Mouse (Mus musculus): Measurements from ENCODE around the gene Eif4g1.

The Eif4g1 gene

DNA sequence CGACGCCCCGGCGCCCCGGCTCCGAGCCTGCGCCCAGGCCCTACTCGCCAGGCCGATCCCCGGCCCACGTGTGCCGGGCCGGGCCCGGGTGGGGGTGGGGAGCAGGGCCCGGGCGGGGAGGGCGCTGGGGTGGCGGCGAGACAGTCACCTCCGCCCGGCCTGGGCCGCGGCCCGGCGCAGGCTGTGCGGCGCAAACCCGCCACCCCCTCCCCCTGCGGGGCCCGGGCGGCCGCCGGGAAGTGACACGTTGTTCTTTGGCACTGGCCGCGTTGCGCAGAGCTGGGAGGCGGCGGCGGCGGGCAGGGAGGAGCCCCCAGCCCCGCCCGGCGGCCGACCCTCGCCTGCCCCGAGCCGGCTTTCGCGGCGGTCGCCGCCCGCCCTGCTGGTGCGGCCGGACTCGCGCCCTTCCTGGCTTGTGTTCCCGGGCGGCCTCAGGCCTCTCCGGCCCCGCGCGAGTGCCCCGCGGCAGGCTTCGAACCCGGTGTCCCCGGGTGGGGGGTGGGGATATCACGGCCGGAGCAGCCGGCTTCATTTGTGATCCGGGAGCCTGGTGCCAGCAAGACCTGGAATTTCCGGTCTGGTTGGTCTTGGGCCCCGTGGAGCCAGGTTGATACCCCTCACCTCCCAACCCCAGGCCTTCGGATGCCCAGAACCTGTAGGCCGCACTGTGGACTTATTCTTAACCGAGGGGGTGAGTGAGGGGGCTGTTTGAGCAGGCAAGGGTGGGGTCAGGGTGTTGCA is 5.0 kb downstream of the Eif4g1 start:
- no peak for DNase-seq (ENCODE audit: low spot score)

DNA sequence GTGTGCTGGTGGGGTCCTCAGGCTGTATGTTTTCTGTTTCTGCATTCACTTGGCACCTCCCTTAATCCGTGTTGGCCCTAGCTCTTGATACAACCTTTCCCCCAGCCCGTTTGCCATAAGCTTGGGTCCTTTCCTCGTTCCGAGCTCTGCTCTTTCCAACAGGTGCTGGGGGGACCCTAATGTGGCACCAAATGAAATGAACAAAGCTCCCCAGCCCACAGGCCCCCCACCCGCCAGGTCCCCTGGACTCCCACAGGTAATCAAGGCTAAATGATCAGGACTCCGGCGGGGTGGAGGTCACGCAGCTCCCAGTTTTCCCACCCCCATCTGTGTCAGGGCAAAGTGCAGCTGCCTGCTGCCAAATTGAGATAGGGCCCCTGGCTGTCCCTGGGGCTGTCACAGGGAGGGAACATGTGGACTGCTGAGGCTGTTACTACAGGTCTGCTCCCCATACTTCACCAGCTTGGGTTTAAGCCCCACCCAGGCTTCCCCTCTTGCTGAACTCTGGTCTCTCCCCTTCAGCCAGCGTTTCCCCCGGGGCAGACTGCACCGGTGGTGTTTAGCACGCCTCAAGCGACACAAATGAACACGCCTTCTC is 5.7 kb downstream of the Eif4g1 start:
- peak; percentile 67 for DNase-seq (ENCODE audit: low spot score)

GRCm38 (mm10) chr16:20675213-20675612 is 7.1 kb downstream of the Eif4g1 start:
- DNase-seq (ENCODE audit: low spot score), result no peak

DNA sequence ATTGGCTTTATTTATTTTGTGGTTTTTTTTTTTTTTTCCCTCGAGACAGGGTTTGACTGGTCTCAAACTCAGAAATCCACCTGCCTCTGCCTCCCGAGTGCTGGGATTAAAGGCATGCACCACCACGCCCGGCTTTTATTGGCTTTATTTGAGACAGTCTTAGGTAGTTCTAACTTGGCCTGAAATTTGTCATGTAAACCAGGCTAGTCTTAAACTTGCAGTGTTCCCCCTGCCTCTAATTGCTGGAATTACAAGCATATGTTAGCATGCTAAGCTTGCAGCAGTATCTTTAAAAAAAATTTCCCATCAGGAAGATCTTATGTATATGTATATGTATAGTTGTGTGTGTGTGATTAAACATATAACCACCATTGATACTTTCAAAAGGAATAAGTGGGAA is 8.6 kb downstream of the Eif4g1 start:
- DNase-seq (ENCODE audit: low spot score), result no peak

DNA sequence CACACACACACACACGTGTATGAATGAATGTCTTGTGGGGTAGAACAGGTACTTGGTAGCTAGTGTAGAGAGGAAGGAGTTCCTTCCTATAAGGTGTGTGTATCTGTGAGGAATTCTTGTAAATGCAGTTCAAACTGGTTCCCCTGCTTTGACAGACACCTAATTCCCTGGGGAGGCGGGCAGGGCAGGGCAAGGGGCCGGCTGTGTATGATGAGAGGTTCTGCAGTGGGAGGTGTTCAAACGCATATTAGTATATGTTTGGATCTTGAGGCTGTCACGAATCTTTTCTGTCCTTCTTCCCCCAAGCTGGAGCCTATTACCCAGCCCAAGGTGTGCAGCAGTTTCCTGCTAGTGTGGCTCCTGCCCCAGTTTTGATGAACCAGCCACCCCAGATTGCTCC is 9.3 kb downstream of the Eif4g1 start:
- DNase-seq (ENCODE audit: low spot score), result no peak

GRCm38 (mm10) chr16:20677974-20678675 is 10.0 kb downstream of the Eif4g1 start:
- DNase-seq (ENCODE audit: low spot score), result peak; percentile 57

DNA sequence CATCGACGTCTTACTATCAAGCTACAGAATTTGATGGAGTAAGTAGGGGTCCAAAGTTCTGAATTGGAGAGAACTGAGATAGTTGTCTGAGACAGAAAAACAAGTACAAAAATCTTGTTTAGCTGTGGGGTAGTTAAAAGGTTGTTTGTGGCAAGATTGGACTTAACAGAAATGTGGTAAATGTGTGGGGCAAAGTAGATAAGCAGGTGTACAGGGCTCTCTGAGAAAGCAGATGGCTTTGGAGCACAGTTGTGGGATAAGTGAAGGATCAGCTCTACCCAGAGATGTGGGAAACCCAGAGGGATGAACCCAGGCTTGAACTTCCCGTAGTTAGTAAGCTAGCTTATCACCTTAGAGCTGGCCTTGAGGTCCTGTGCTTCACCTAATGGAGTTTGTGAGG is 22.7 kb downstream of the Eif4g1 start:
- DNase-seq (ENCODE audit: low spot score), result no peak

DNA sequence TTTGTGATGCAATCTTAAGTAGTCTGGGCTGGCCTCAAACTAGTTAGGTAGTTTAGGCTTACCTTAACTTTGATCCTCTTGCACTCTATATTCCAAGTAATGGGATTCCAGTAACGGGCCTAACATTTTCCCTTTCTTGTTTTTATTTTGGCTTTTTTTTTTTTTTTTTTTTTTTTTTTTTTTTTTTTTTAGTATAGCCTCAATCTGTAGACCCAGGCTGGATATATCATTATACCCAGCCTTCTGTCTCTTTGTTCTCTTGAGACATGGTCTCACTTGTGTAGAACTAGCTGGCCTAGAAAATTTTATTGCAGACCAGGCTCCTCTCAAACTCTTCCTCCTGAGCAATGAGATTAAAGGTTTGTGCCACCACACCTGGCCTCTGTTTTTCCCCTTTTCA is 23.5 kb downstream of the Eif4g1 start:
- DNase-seq (ENCODE audit: low spot score), result no peak

- DNase-seq (ENCODE audit: low spot score), result no peak
These were observed 24.3 kb downstream of the Eif4g1 start for GRCm38 (mm10) chr16:20692241-20692965.

DNA sequence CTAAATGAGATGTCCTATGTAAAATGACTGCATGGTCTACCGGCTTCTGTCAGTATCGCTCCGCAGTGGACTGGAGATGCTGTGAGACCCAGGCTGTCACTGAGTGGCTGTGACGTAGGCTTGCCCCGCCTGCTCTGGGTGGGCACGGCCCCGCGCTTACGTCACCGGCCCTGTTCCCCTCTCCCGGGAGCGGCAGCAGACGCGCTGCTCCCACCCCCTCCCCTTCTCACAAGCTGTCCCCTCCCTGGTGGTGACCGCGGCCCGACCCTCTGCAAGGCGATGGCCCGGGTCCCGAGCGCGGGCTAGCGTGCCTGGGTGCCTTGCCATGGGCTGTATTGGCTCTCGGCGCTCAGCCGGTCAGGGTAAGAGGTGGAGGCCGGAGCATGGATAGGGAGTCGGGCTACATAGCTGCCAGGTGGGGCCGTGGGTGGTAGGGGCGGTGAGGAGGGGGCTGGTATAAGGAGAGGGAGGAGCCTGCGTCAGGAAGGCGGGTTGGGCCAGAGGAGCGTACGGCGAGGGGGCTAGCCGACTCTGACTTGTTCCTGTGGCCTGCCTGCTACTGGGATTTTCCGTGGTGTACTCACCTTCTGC is 25.1 kb downstream of the Eif4g1 start, which contains the start of gene Fam131a:
Fam131a (plus strand) TSS at position 131 of the 591 bp plus-strand sequence.
- DNase-seq (ENCODE audit: low spot score), result peak; percentile 72

- no peak for DNase-seq (ENCODE audit: low spot score)
These were observed 26.7 kb downstream of the Eif4g1 start for GRCm38 (mm10) chr16:20694781-20695180.

GRCm38 (mm10) chr16:20695622-20696323 is 27.7 kb downstream of the Eif4g1 start:
- DNase-seq (ENCODE audit: low spot score), result no peak

- no peak for DNase-seq (ENCODE audit: low spot score)
These were observed 31.2 kb downstream of the Eif4g1 start for GRCm38 (mm10) chr16:20699266-20699665.

DNA sequence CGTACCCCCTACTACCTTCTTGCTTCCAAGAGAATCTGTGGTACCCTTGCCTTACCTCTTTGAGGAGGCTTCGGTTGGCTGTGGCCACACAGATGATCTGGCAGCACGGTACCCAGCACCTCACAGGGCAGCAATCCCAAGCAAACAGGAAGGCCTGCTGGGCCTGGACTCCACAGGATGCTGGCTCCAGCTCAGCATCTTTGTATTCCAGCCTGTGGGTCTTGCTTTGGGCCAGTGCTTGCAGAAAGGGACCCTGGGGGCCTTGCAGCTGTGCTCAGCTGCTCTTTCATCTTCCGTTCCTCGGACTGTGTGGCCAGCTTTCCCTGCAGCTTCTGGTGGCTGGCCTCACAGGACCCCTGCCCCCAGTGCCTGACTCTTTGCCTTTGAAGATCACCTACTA is 31.9 kb downstream of the Eif4g1 start:
- DNase-seq (ENCODE audit: low spot score), result no peak

GRCm38 (mm10) chr16:20701316-20701715 is 33.2 kb downstream of the Eif4g1 start:
- DNase-seq (ENCODE audit: low spot score), result no peak

GRCm38 (mm10) chr16:20701729-20702521 is 33.8 kb downstream of the Eif4g1 start:
- no peak for DNase-seq (ENCODE audit: low spot score)

GRCm38 (mm10) chr16:20702522-20702893 is 34.4 kb downstream of the Eif4g1 start:
- peak; percentile 81 for DNase-seq (ENCODE audit: low spot score)

DNA sequence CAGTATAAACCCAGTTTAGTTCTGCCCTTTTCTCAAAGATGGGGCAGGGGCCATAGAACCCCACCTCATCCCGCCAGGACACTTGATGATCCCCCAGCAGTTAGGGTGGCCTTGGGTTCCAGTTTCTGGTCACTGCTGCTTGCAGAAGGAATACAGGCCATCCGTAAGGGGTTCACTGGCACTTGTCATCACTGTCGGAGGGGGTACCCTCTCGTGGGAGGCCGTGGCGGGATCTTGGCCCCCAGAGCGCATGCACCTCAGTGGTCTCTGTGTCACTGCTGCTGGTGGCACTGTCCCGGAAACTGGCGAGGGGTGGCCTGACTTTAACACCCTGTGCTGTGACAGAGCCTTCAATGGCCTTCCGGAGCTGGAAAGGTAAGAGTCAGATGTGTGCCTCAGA is 35.0 kb downstream of the Eif4g1 start:
- no peak for DNase-seq (ENCODE audit: low spot score)

- DNase-seq (ENCODE audit: low spot score), result peak; percentile 83
These were observed 35.7 kb downstream of the Eif4g1 start for GRCm38 (mm10) chr16:20703699-20704400.

GRCm38 (mm10) chr16:20705786-20706185 is 37.7 kb downstream of the Eif4g1 start:
- no peak for DNase-seq (ENCODE audit: low spot score)
